Mouse (Mus musculus) embryonic facial prominence, embryonic 10.5 days (tissue): ENCODE results near the gene Cfd. TPM values are rescaled to one million over a fixed set of nuclear protein-coding genes. Genes with fewer than 3 reads are reported as not detected.

Experiments
- DNase-seq: peaks from one replicate; pipeline ENCODE4 v3.0.0-alpha.2; 2017; ENCODE audit warnings: low spot score
- H3K27ac ChIP-seq: fragments of 300-500 bp; sonication (generic); replicated peaks from 2 replicates; pipeline ENCODE4 v1.5.1; 2016; ENCODE audit warnings: mild to moderate bottlenecking
- H3K27me3 ChIP-seq: fragments of 300-500 bp; sonication (generic); replicated peaks from 2 replicates; pipeline ENCODE4 v1.6.1; 2016; ENCODE audit warnings: low read depth, mild to moderate bottlenecking; ENCODE audit not compliant: poor library complexity, severe bottlenecking
- H3K36me3 ChIP-seq: fragments of 300-500 bp; sonication (generic); replicated peaks from 2 replicates; pipeline ENCODE4 v1.6.1; 2016; ENCODE audit warnings: mild to moderate bottlenecking, moderate library complexity
- H3K4me1 ChIP-seq: fragments of 300-500 bp; sonication (generic); 2 replicates; pipeline ENCODE4 v1.6.1; 2016
- H3K4me3 ChIP-seq: fragments of 300-500 bp; sonication (generic); 2 replicates; pipeline ENCODE4 v1.5.1; 2016; ENCODE audit warnings: mild to moderate bottlenecking, moderate library complexity
- H3K9me3 ChIP-seq: fragments of 300-500 bp; sonication (generic); 2 replicates; pipeline ENCODE4 v1.6.1; 2016; ENCODE audit warnings: mild to moderate bottlenecking
- WGBS: fragments of 180-500 bp; shearing (Covaris S2); methylation state at CpG from one replicate; pipeline ENCODE4 v1.1.7; 2016; 5-methylcytosine and 5-hydroxymethylcytosine counted together
- microRNA-seq: library from miRNA; unstranded; fragments of <30 nt; microRNA quantifications from one replicate; pipeline ENCODE4, GENCODE M21; 2017
- polyA plus RNA-seq: library from polyadenylated mRNA; unstranded; fragments of >200 nt; fragmentation: Nextera tagmentation; extraction: Ambion mirVana; gene quantifications from 2 replicates; pipeline ENCODE4 v1.2.1, GENCODE M21; 2016

The Cfd gene
- polyA plus RNA-seq, 1 experiment from 2014 or later = not detected

DNA sequence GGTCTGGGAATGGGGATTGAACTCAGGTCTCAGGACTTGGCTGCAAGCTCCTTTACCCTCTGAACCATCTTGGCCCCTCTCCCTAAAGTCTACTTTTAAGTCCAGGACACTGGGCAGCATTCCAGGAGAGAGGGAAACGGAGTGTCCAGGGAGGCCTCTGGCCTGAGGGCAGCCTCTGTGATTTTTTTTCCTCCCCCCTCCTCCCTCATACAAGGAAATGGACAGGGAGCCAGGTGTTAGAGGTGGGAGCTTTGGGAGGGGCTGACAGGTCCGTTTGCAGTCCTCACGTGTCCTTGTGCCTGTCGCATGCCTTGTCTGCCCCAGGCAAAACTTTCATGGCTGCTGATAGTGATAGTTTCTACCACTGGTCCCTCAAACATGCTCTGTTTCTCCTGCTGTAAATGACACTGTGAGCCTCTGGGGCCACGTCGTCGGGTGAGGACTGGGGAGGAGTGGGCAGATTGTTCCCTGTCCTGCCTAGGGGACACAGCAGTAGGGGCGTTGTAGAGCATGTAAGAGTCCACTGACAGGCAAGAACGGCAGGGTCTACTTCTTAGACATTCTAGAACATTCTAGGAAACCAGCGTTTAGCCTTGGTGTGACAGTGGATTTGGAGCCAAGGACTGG, 45.7 kb downstream of the Cfd start:
- H3K27me3 ChIP-seq = no peaks in the 10 kb centered on the region

DNA sequence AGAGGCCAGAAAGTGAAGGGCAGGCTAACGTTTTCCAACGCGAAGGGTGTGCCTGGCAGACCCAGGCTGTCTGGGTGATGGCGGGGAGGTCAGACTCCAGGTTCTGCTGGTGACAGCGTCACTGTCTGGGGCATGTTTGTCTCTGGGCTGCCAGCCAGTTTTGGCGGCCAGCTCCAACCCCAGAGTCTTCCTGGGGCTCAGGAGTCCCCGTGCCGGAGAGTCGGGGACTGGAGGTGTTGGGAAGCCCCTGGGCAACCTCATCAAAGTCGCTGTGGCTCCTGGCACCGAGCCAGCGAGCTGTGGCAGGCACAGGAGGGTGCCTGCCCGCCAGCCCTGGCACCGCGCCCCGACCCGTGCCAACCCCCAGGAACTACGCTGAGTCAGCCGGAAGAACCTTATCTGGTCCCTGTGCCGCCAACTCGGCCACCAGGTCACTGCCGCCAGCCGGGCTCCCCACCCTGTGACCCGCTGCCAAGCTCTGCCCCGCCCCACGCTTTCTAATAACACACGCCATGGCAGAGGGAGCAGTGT, 46.3 kb downstream of the Cfd start:
- 0 out of 2 replicates have a peak overlapping the region, but pooled peaks have one; percentile 21 for H3K27ac ChIP-seq
- no peaks in the 10 kb centered on the region for H3K27me3 ChIP-seq
- no peak for DNase-seq
- WGBS = 83% methylated on average over 27 of the region's 27 CpGs
- H3K4me1 ChIP-seq = peaks cover 83% of the 10 kb centered on the region
- no peaks in the 10 kb centered on the region for H3K9me3 ChIP-seq
- H3K36me3 ChIP-seq = peaks cover 99% of the 10 kb centered on the region
- no peak overlapping the region for H3K4me3 ChIP-seq

More for the DNA sequence above, 45.7 kb downstream of the Cfd start:
- Histone ChIP-seq H3K36me3 (peaks cover 99% of the 10 kb centered on the region), H3K9me3 (no peaks in the 10 kb centered on the region), H3K27ac (no peak overlapping the region), H3K4me1 (peaks cover 87% of the 10 kb centered on the region), H3K4me3 (0 out of 2 replicates have a peak overlapping the region, but pooled peaks have one; percentile 0)
- no peak for DNase-seq
- 72% methylated on average over 10 of the region's 10 CpGs for WGBS

- WGBS = 46% methylated on average over 11 of the region's 11 CpGs
- no peaks in the 10 kb centered on the region for H3K9me3 ChIP-seq
- DNase-seq = no peak
- H3K27me3 ChIP-seq = no peaks in the 10 kb centered on the region
- peak overlapping the region; percentile 44; the same call in 1 of the 2 replicates for H3K27ac ChIP-seq
- H3K36me3 ChIP-seq = peaks cover 96% of the 10 kb centered on the region
- H3K4me1 ChIP-seq = peaks cover 76% of the 10 kb centered on the region
- H3K4me3 ChIP-seq = peak overlapping the region; percentile 8
These were observed 47.3 kb downstream of the Cfd start for GRCm38 (mm10) chr10:79937775-79938526.

- no peaks in the 10 kb centered on the region for H3K27me3 ChIP-seq
- WGBS = 71% methylated on average over 7 of the region's 7 CpGs
- H3K9me3 ChIP-seq = no peaks in the 10 kb centered on the region
- 0 out of 2 replicates have a peak overlapping the region, but pooled peaks have one; percentile 4 for H3K4me3 ChIP-seq
- H3K4me1 ChIP-seq = peaks cover 81% of the 10 kb centered on the region
- 0 out of 2 replicates have a peak overlapping the region, but pooled peaks have one; percentile 19 for H3K27ac ChIP-seq
- DNase-seq = no peak
- peaks cover 86% of the 10 kb centered on the region for H3K36me3 ChIP-seq
These were observed 50.1 kb downstream of the Cfd start for GRCm38 (mm10) chr10:79940749-79941148.

Small RNA genes within 50 kb of the gene (microRNA-seq; reads per million reads assigned to microRNA genes)
- gene Mir6910 = 0.91 reads per million

Other genes starting within 250 kb of the Cfd start
- gene Odf3l2, start 245.1 kb upstream of the Cfd start, polyA plus RNA-seq = not detected in 2 replicates
- gene Madcam1, start 226.3 kb upstream of the Cfd start, polyA plus RNA-seq = 2.5 and 3.2 TPM in 2 replicates
- 62.6 and 63.5 TPM in 2 replicates for gene Tpgs1, start 221.5 kb upstream of the Cfd start, polyA plus RNA-seq
- 240 and 250 TPM in 2 replicates for gene Cdc34, start 208.7 kb upstream of the Cfd start, polyA plus RNA-seq
- gene Gzmm, start 201.8 kb upstream of the Cfd start, polyA plus RNA-seq = 0.88 and 1.5 TPM in 2 replicates
- gene Bsg, start 186.4 kb upstream of the Cfd start, polyA plus RNA-seq = 591 and 608 TPM in 2 replicates
- gene Hcn2, start 174.2 kb upstream of the Cfd start, polyA plus RNA-seq = 0.04 TPM in 1 of 2 replicates, not detected in the other
- gene Polrmt, start 144.3 kb upstream of the Cfd start, polyA plus RNA-seq = 52.8 and 54.3 TPM in 2 replicates
- 0.46 TPM in 1 of 2 replicates, not detected in the other for gene Fgf22, start 135.8 kb upstream of the Cfd start, polyA plus RNA-seq
- gene Rnf126, start 123.9 kb upstream of the Cfd start, polyA plus RNA-seq = 125 and 126 TPM in 2 replicates
- gene Fstl3, start 113.6 kb upstream of the Cfd start, polyA plus RNA-seq = 1.9 and 2.2 TPM in 2 replicates
- gene Prss57, start 99.9 kb upstream of the Cfd start, polyA plus RNA-seq = 0.05 TPM in 1 of 2 replicates, not detected in the other
- gene Palm, start 97.3 kb upstream of the Cfd start, polyA plus RNA-seq = 127 and 129 TPM in 2 replicates
- 1.7 and 2.2 TPM in 2 replicates for gene Misp, start 69.9 kb upstream of the Cfd start, polyA plus RNA-seq
- gene Ptbp1, start 36.4 kb upstream of the Cfd start, polyA plus RNA-seq = 406 and 416 TPM in 2 replicates
- gene Prtn3, start 16.4 kb upstream of the Cfd start, polyA plus RNA-seq = 9.3 and 12.3 TPM in 2 replicates
- gene Plppr3, start 16.2 kb upstream of the Cfd start, polyA plus RNA-seq = 123 and 139 TPM in 2 replicates
- gene Elane, start 4.6 kb upstream of the Cfd start, polyA plus RNA-seq = 0.20 TPM in 1 of 2 replicates, not detected in the other
- gene Med16, start 18.1 kb downstream of the Cfd start, polyA plus RNA-seq = 63.6 and 68.1 TPM in 2 replicates
- gene Gm26602, start 20.0 kb downstream of the Cfd start, polyA plus RNA-seq = 3.4 TPM in 1 of 2 replicates, not detected in the other
- 0.33 and 0.37 TPM in 2 replicates for gene Kiss1r, start 26.1 kb downstream of the Cfd start, polyA plus RNA-seq
- gene R3hdm4, start 30.4 kb downstream of the Cfd start, polyA plus RNA-seq = 125 and 136 TPM in 2 replicates
- 15.7 and 18.0 TPM in 2 replicates for gene Arid3a, start 36.2 kb downstream of the Cfd start, polyA plus RNA-seq
- gene Wdr18, start 69.3 kb downstream of the Cfd start, polyA plus RNA-seq = 166 TPM in 2 replicates
- 0.13 and 0.44 TPM in 2 replicates for gene Grin3b, start 79.9 kb downstream of the Cfd start, polyA plus RNA-seq
- gene Tmem259, start 93.5 kb downstream of the Cfd start, polyA plus RNA-seq = 12.3 and 12.4 TPM in 2 replicates
- 234 and 253 TPM in 2 replicates for gene Cnn2, start 97.7 kb downstream of the Cfd start, polyA plus RNA-seq
- 2.9 and 3.2 TPM in 2 replicates for gene Abca7, start 105.6 kb downstream of the Cfd start, polyA plus RNA-seq
- 11.2 and 11.3 TPM in 2 replicates for gene Arhgap45, start 125.8 kb downstream of the Cfd start, polyA plus RNA-seq
- gene Polr2e, start 148.9 kb downstream of the Cfd start, polyA plus RNA-seq = 312 and 316 TPM in 2 replicates
- 618 and 672 TPM in 2 replicates for gene Gpx4, start 156.3 kb downstream of the Cfd start, polyA plus RNA-seq
- 16.2 and 18.2 TPM in 2 replicates for gene Sbno2, start 214.7 kb downstream of the Cfd start, polyA plus RNA-seq
- 16.1 and 17.5 TPM in 2 replicates for gene Stk11, start 224.9 kb downstream of the Cfd start, polyA plus RNA-seq
- gene Atp5d, start 247.8 kb downstream of the Cfd start, polyA plus RNA-seq = 491 and 493 TPM in 2 replicates
- gene Cbarp, start 250.0 kb downstream of the Cfd start, polyA plus RNA-seq = 4.9 and 8.5 TPM in 2 replicates